8 mouse cellular contexts compared by ENCODE assay signal in the genomic region with DNA sequence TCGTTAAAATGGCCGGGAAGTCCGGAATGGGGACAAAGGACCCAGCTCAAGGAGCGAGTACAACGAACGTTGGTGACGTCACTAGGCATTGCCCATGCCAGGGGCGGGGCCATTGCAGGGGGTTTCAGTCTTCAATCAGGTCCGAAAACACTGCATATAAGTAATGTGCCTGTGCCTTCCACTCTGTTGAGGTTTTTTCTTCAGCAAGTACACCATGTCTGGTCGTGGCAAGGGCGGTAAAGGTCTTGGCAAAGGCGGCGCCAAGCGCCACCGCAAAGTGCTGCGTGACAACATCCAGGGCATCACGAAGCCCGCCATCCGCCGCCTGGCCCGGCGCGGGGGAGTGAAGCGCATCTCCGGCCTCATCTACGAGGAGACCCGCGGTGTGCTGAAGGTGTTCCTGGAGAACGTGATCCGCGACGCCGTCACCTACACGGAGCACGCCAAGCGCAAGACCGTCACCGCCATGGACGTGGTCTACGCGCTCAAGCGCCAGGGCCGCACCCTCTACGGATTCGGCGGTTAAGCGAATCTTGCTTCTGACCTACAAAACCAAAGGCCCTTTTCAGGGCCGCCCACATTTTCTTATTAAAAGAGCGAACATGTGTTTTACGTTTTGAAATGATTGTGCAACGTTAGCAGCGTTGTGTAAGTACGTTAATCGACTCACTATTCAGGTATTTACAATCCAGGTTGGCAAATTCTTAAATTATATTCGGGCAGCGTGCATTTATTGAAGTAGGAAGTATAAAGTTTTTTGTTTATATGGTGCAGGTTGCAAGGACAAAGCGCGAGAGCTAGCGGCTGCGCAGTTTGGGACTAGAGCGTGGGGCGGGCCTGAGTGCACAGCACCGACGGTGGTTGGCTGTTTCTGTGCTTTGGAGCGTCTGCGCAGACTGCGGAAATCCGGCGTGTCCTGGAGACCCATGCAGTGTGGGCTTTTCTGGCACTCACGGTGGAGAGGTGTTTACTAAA. TPM values are rescaled to one million over a fixed set of nuclear protein-coding genes. Genes with fewer than 3 reads are reported as not detected.
A peak's percentile ranks its signal among the peaks of the same experiment; 100 is the strongest.
DNase-seq lines count a peak whose midpoint lies in the region; ATAC-seq and TF ChIP-seq lines count a peak whose summit lies in the region.

A gene (plus strand): TSS at position 150 of the 975 bp plus-strand sequence.

- ATAC-seq in G1E (ENCODE audit: extremely low read depth, insufficient number of reproducible peaks, low FRiP score, poor library complexity, severe bottlenecking), result peak; percentile 43
- peak; percentile 73 to 77 for ATAC-seq in hematopoietic stem cell, adult 5-6 weeks (replicated peaks in 1 of 2; ENCODE audit: insufficient read depth in 1 of 2, low FRiP score in 2 of 2, low TSS enrichment in 1 of 2, low read depth in 1 of 2, poor library complexity in 2 of 2, severe bottlenecking in 2 of 2)
- ATAC-seq in lung, embryonic 16.5 days (ENCODE audit: low read depth), result peak; percentile 81

- no peaks in the 10 kb centered on the region for H3K36me3 ChIP-seq in G1E (replicated peaks)
- no peaks in the 10 kb centered on the region for H3K36me3 ChIP-seq in lung, embryonic 16.5 days (ENCODE audit: control insufficient read depth, insufficient read depth, low read length)

- TF ChIP-seq POLR2A in cerebellum, adult 2 months (IDR thresholded peaks at IDR 0.05; ENCODE audit: borderline replicate concordance, insufficient read depth, low read length), result peak; percentile 98

- no peak for TF ChIP-seq CTCF in G1E (IDR thresholded peaks at IDR 0.05; ENCODE audit: low read depth, low read length)
- no peak for TF ChIP-seq CTCF in cerebellum, adult 2 months (IDR thresholded peaks at IDR 0.05; ENCODE audit: borderline replicate concordance, insufficient read depth, low read depth, low read length)

- H3K4me1 ChIP-seq in G1E (ENCODE audit: insufficient read depth, low read depth, low read length), result peaks cover 26% of the 10 kb centered on the region
- peaks cover 4% of the 10 kb centered on the region; the same call in 1 of the 2 replicates for H3K4me1 ChIP-seq in cerebellum, adult 2 months (ENCODE audit: control insufficient read depth, insufficient read depth, low read length)
- peaks cover 15% of the 10 kb centered on the region for H3K4me1 ChIP-seq in lung, embryonic 16.5 days (replicated peaks; ENCODE audit: control insufficient read depth, insufficient read depth, low read length)

- H3K9ac ChIP-seq in lung, embryonic 16.5 days (ENCODE audit: low read length), result peak within 1 kb of the TSS; percentile 73

- no peaks in the 10 kb centered on the region for H3K9me3 ChIP-seq in G1E (replicated peaks)
- H3K9me3 ChIP-seq in lung, embryonic 16.5 days (ENCODE audit: control insufficient read depth, low read length), result no peaks in the 10 kb centered on the region

- under 1% methylated on average over 63 of the region's 70 CpGs for WGBS in cerebellum, adult 2 months
- under 1% methylated on average over 54 of the region's 70 CpGs for WGBS in lung, embryonic 16.5 days

- H3K4me2 ChIP-seq in lung, embryonic 16.5 days (ENCODE audit: low read depth, low read length), result peak within 1 kb of the TSS; percentile 58

- peak within 1 kb of the TSS; percentile 69 for H3K4me3 ChIP-seq in G1E (ENCODE audit: low read depth, low read length)
- H3K4me3 ChIP-seq in cerebellum, adult 2 months (replicated peaks; ENCODE audit: insufficient read depth, low read depth, low read length), result peak within 1 kb of the TSS; percentile 64
- peak within 1 kb of the TSS; percentile 52 for H3K4me3 ChIP-seq in lung, embryonic 16.5 days (ENCODE audit: low read length)

- no peaks in the 10 kb centered on the region for H3K27me3 ChIP-seq in G1E (ENCODE audit: insufficient read depth, low read length)
- H3K27me3 ChIP-seq in cerebellum, adult 2 months (ENCODE audit: control insufficient read depth, insufficient read depth, low read length), result no peaks in the 10 kb centered on the region
- no peaks in the 10 kb centered on the region for H3K27me3 ChIP-seq in lung, embryonic 16.5 days (ENCODE audit: control insufficient read depth, insufficient read depth, low read depth, low read length)

- peak within 1 kb of the TSS; percentile 94 for H3K27ac ChIP-seq in cerebellum, adult 2 months (ENCODE audit: insufficient read depth, low read length)
- peak within 1 kb of the TSS; percentile 97 for H3K27ac ChIP-seq in lung, embryonic 16.5 days (ENCODE audit: low read length)

- peak; percentile 51 for DNase-seq in G1E (ENCODE audit: low spot score)
- peak; percentile 98 to 99 for DNase-seq in cerebellum, adult 2 months
- peak; percentile 98 for DNase-seq in forelimb bud, embryonic 11.5 days (ENCODE audit: low read depth, low spot score)
- DNase-seq in layer of hippocampus, adult 9-10 months (ENCODE audit: low spot score), result peak; percentile 99
- DNase-seq in ovary, postnatal 10 days (ENCODE audit: low spot score), result peak; percentile 93
- DNase-seq in thymus, postnatal 10 days (ENCODE audit: low spot score in 2 of 2), result peak; percentile 98 to 99

RNA-seq across cellular contexts. Expression of the gene that starts here (rescaled TPM):
- total RNA-seq in G1E (2014; fragmentation: Nextera tagmentation) (309 and 344 TPM in 2 replicates), G1E (2017) (843 and 1,115 TPM in 2 replicates)
- polyA plus RNA-seq in G1E (2012), result 11.0 and 66.6 TPM in 2 replicates
- 33.0 and 35.8 TPM in 2 replicates for polyA plus RNA-seq in cerebellum, adult 2 months (2012; rRNA removed)
- 427 and 875 TPM in 2 replicates for total RNA-seq in hematopoietic stem cell, adult 5-6 weeks (2017)
- 4.3 and 8.4 TPM in 2 replicates for polyA plus RNA-seq in lung, embryonic 16.5 days (2015; fragmentation: Nextera tagmentation; extraction: Ambion mirVana)

Comparison
In these comparisons a context has a peak if more than half of its experiments do, and no peak if none do; other contexts are left out.
1. Peak in every context shown above with its lines: DNase-seq, ATAC-seq, H3K4me3 ChIP-seq and H3K27ac ChIP-seq.